Mouse (Mus musculus) midbrain, postnatal 0 days (tissue): ENCODE results near the gene Necab3. TPM values are rescaled to one million over a fixed set of nuclear protein-coding genes. Genes with fewer than 3 reads are reported as not detected.
A peak's percentile ranks its signal among the peaks of the same experiment; 100 is the strongest.

Experiments used
- ATAC-seq: fragments of 200-750 bp; cut with Nextera tagmentation; 2 replicates; pipeline ENCODE4 v1.8.0; 2017; ENCODE audit warnings: moderate number of reproducible peaks, mild to moderate bottlenecking, moderate TSS enrichment, moderate library complexity; ENCODE audit not compliant: low FRiP score
- DNase-seq: peaks from one replicate; pipeline ENCODE4 v3.0.0-alpha.2; 2015; ENCODE audit warnings: low spot score
- H3K27ac ChIP-seq: fragments of 300-500 bp; sonication (generic); 2 replicates; pipeline ENCODE4 v1.5.1; 2014; ENCODE audit warnings: low read depth, mild to moderate bottlenecking, low read length, mixed read lengths
- H3K27me3 ChIP-seq: fragments of 300-500 bp; sonication (generic); 2 replicates; pipeline ENCODE4 v1.6.1; 2014; ENCODE audit warnings: low read length, control low read depth, mixed read lengths; ENCODE audit not compliant: insufficient read depth
- H3K36me3 ChIP-seq: fragments of 300-500 bp; sonication (generic); 2 replicates; pipeline ENCODE4 v1.6.1; 2014; ENCODE audit warnings: low read length, control low read depth, mixed read lengths; ENCODE audit not compliant: insufficient read depth
- H3K4me1 ChIP-seq: fragments of 300-500 bp; sonication (generic); 2 replicates; pipeline ENCODE4 v1.6.1; 2014; ENCODE audit warnings: mild to moderate bottlenecking, control low read depth, antibody characterized with exemption, low read length, mixed read lengths; ENCODE audit not compliant: insufficient read depth
- H3K4me2 ChIP-seq: fragments of 300-500 bp; sonication (generic); 2 replicates; pipeline ENCODE4 v1.6.1; 2014; ENCODE audit warnings: low read depth, mild to moderate bottlenecking, low read length, mixed read lengths; ENCODE audit not compliant: poor library complexity, severe bottlenecking
- H3K4me3 ChIP-seq: fragments of 300-500 bp; sonication (generic); 2 replicates; pipeline ENCODE4 v1.5.1; 2014; ENCODE audit warnings: low read depth, mild to moderate bottlenecking, low read length, moderate library complexity
- H3K9ac ChIP-seq: fragments of 300-500 bp; sonication (generic); replicated peaks from 2 replicates; pipeline ENCODE4 v1.6.1; 2014; ENCODE audit warnings: mild to moderate bottlenecking, low read length, moderate library complexity, mixed read lengths; ENCODE audit not compliant: poor library complexity, severe bottlenecking
- H3K9me3 ChIP-seq: fragments of 300-500 bp; sonication (generic); 2 replicates; pipeline ENCODE4 v1.6.1; 2016; ENCODE audit warnings: low read length, control low read depth
- CTCF ChIP-seq: IDR thresholded peaks from 2 replicates; pipeline ENCODE4 v1.5.1; 2016; ENCODE audit warnings: antibody characterized with exemption, mild to moderate bottlenecking
- WGBS: fragments of 180-500 bp; shearing (Covaris S2); extraction: QIAGEN DNeasy Blood & Tissue Kit; methylation state at CpG from one replicate; pipeline ENCODE4 v1.1.7; 2014; 5-methylcytosine and 5-hydroxymethylcytosine counted together
- polyA plus RNA-seq: library from polyadenylated mRNA; unstranded; fragments of >200 nt; fragmentation: Nextera tagmentation; extraction: Ambion mirVana; gene quantifications from 2 replicates; pipeline ENCODE4 v1.2.1, GENCODE M21; 2015
- total RNA-seq: library from RNA; depleted of rRNA; stranded (reverse); fragments of >200 nt; gene quantifications from 2 replicates; pipeline ENCODE4 v1.2.3, GENCODE M21; 2014

The Necab3 gene
- total and polyA plus RNA-seq, 2 experiments from 2014 or later: 18.1 to 27.7 TPM

DNA sequence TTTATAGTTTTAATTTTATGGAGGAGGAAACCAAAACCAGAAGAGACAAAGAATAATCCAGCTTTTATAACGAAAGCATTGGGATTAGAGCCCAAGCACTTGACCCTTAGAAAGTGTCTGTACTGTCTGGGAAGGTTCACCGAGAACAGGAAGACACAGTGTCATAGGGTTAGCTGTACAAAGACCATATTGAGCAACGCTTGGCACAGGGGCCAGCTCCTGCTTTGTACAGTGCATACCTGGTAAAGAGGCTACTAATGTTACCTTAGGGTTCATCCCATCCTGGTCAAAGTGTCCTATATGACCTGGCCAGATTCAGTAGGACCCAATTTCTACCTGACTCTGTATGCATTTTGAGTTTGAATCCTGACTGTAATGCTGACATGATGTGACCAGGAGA, 42.6 kb upstream of the Necab3 start:
- DNase-seq (no peak), ATAC-seq (no peak)
- TF ChIP-seq CTCF: no peak
- Histone ChIP-seq H3K4me1 (peaks cover 8% of the 10 kb centered on the region; the same call in 1 of the 2 replicates), H3K27me3 (no peaks in the 10 kb centered on the region), H3K4me3 (no peak overlapping the region), H3K4me2 (no peak overlapping the region), H3K36me3 (no peaks in the 10 kb centered on the region), H3K9me3 (no peaks in the 10 kb centered on the region), H3K9ac (no peak overlapping the region), H3K27ac (no peak overlapping the region)
- 77% methylated on average over 3 of the region's 3 CpGs for WGBS

DNA sequence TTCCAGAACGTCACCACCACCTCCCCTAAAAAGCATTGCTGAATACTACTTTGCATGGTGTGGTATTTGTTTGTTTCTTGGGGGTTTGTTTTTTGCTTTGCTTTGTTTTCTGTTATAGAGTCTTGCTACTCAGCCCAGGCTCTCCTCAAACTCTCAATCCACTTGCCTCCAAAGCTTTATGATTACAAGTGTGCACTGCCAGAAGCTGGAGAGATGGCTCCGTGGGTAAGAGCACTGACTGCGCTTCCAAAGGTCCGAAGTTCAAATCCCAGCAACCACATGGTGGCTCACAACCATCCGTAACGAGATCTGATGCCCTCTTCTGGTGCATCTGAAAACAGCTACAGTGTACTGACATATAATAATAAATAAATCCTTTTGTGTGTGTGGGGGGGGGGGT, 41.9 kb upstream of the Necab3 start:
- no peak for ATAC-seq
- TF ChIP-seq CTCF: peak; percentile 10; the same call in 1 of the 2 replicates
- Histone ChIP-seq H3K4me3 (no peak overlapping the region), H3K9ac (no peak overlapping the region), H3K4me1 (peaks cover 8% of the 10 kb centered on the region; the same call in 1 of the 2 replicates), H3K36me3 (no peaks in the 10 kb centered on the region), H3K27ac (no peak overlapping the region), H3K27me3 (no peaks in the 10 kb centered on the region), H3K4me2 (no peak overlapping the region), H3K9me3 (no peaks in the 10 kb centered on the region)
- WGBS: 78% methylated on average over 6 of the region's 6 CpGs
- no peak for DNase-seq

DNA sequence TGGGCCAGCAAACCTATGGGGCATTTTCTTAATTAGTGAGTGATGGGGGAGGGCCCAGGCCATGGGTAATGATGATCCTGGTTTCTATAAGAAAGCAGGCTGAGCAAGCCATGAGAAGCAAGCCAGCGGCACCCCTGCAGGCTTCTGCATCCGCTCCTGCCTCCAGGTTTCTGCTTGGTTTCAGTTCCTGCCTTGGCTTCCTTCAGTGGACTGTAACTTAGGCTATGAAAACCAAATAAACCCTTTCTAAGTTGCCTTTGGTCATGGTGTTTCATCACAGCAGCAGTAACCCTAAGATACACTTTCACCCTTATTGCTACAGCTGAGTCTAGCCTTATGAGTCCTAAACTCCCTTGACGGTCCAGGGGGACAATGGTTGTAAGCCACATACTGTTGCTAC, 38.7 kb upstream of the Necab3 start:
- ATAC-seq (no peak), DNase-seq (no peak)
- Histone ChIP-seq H3K4me1 (no peaks in the 10 kb centered on the region), H3K9ac (no peak overlapping the region), H3K27me3 (no peaks in the 10 kb centered on the region), H3K27ac (no peak overlapping the region), H3K4me2 (no peak overlapping the region), H3K9me3 (no peaks in the 10 kb centered on the region), H3K4me3 (no peak overlapping the region), H3K36me3 (no peaks in the 10 kb centered on the region)
- 83% methylated on average over 3 of the region's 3 CpGs for WGBS
- no peak for TF ChIP-seq CTCF

DNA sequence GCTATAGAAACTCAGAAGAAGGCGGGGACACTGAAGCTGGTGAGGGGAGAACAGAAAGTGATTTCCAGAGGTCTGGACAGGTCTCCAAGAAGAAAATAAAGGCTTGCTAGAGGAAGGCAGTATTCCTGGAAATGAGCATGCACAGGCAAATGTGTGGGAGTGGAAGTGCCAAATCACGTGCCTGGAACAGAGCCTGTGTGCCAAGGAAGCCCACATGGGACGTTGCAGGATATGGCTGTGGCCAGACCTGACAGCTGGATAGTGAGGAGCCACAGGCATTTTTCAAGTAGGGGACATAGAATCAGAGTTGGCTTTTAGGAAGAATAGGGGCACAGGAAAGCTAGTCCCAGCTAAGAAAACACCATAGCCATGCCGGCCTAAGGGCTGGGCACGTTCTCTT, 37.1 kb upstream of the Necab3 start:
- DNase-seq: peak; percentile 64
- no peak overlapping the region for H3K27ac ChIP-seq
- no peak overlapping the region for H3K9ac ChIP-seq
- H3K9me3 ChIP-seq: no peaks in the 10 kb centered on the region
- no peaks in the 10 kb centered on the region for H3K4me1 ChIP-seq
- TF ChIP-seq CTCF: no peak
- H3K27me3 ChIP-seq: no peaks in the 10 kb centered on the region
- no peak overlapping the region for H3K4me2 ChIP-seq
- no peaks in the 10 kb centered on the region for H3K36me3 ChIP-seq
- H3K4me3 ChIP-seq: no peak overlapping the region
- WGBS: 83% methylated on average over 5 of the region's 5 CpGs
- ATAC-seq: no peak

DNA sequence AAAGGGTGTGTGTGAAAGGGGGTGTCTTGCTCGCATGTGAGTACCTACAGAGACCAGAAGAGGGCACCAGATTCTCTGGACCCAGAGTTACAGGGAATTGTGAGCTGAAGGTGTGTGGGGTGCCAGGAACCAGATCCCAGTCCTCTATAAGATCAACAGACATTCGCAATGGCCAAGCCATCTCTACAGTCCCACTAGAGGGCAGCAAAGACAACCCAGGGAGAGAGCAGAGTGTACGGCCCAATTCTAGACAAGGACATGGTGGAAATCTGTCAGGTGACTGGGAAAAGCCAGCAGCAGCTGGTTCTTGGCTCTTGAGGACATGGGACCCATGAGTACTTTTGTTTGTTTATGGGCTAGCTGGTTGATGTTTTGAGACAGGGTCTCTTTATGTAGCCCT, 34.3 kb upstream of the Necab3 start:
- H3K36me3 ChIP-seq: no peaks in the 10 kb centered on the region
- no peak overlapping the region for H3K27ac ChIP-seq
- no peak for ATAC-seq
- H3K4me3 ChIP-seq: no peak overlapping the region
- peak; percentile 58 for TF ChIP-seq CTCF
- H3K9me3 ChIP-seq: no peaks in the 10 kb centered on the region
- H3K4me1 ChIP-seq: no peaks in the 10 kb centered on the region
- WGBS: 68% methylated on average over 3 of the region's 3 CpGs
- H3K9ac ChIP-seq: no peak overlapping the region
- no peak for DNase-seq
- H3K4me2 ChIP-seq: no peak overlapping the region
- H3K27me3 ChIP-seq: no peaks in the 10 kb centered on the region

DNA sequence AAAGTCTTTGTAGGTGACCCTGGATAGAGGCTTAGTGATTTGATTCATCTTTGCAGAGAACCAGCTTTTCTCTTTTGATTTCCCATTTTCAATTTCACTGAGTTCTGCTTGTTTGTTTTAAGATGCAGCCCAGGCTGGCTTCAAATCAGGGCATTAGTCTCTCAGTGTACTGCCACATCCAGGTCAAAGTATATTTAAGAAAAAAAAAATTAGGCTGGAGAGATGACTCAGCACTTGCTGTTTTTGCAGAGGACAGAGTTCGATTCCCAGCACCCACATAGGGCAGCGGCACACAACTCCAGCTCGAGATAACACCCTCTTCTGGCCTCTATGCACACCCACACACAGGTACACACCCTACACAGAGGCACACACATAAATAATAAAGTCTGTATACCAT, 32.5 kb upstream of the Necab3 start:
- Histone ChIP-seq H3K36me3 (peaks cover 5% of the 10 kb centered on the region; the same call in 1 of the 2 replicates), H3K4me3 (no peak overlapping the region), H3K4me1 (no peaks in the 10 kb centered on the region), H3K4me2 (no peak overlapping the region), H3K27me3 (no peaks in the 10 kb centered on the region), H3K9ac (no peak overlapping the region), H3K9me3 (no peaks in the 10 kb centered on the region), H3K27ac (no peak overlapping the region)
- whole genome bisulfite sequencing: 85% methylated on average over 3 of the region's 3 CpGs
- TF ChIP-seq CTCF: no peak
- ATAC-seq (no peak), DNase-seq (no peak)
